Mouse (Mus musculus) limb, embryonic 12.5 days (tissue): ENCODE measurements around the gene Cyfip2. TPM values are rescaled to one million over a fixed set of nuclear protein-coding genes. Genes with fewer than 3 reads are reported as not detected.
A peak's percentile ranks its signal among the peaks of the same experiment; 100 is the strongest.

Experiments used
- ATAC-seq: fragments of 200-750 bp; cut with Nextera tagmentation; 2 replicates; pipeline ENCODE4 v1.8.0; 2017; ENCODE audit warnings: low read depth, moderate TSS enrichment; ENCODE audit not compliant: insufficient number of reproducible peaks, insufficient read depth, low FRiP score, low TSS enrichment
- H3K27ac ChIP-seq: fragments of 300-500 bp; sonication (generic); 2 replicates; pipeline ENCODE4 v1.5.1; 2016; ENCODE audit warnings: mild to moderate bottlenecking, moderate library complexity
- H3K27me3 ChIP-seq: fragments of 300-500 bp; sonication (generic); 2 replicates; pipeline ENCODE4 v1.6.1; 2016; ENCODE audit warnings: mild to moderate bottlenecking, moderate library complexity
- H3K36me3 ChIP-seq: fragments of 300-500 bp; sonication (generic); 2 replicates; pipeline ENCODE4 v1.6.1; 2016; ENCODE audit warnings: mild to moderate bottlenecking, moderate library complexity
- H3K4me1 ChIP-seq: fragments of 300-500 bp; sonication (generic); replicated peaks from 2 replicates; pipeline ENCODE4 v1.6.1; 2016
- H3K4me2 ChIP-seq: fragments of 300-500 bp; sonication (generic); 2 replicates; pipeline ENCODE4 v1.6.1; 2016; ENCODE audit warnings: mild to moderate bottlenecking, moderate library complexity
- H3K4me3 ChIP-seq: fragments of 300-500 bp; sonication (generic); replicated peaks from 2 replicates; pipeline ENCODE4 v1.5.1; 2016; ENCODE audit warnings: mild to moderate bottlenecking
- H3K9ac ChIP-seq: fragments of 300-500 bp; sonication (generic); replicated peaks from 2 replicates; pipeline ENCODE4 v1.6.1; 2016; ENCODE audit warnings: mild to moderate bottlenecking, moderate library complexity
- H3K9me3 ChIP-seq: fragments of 300-500 bp; sonication (generic); 2 replicates; pipeline ENCODE4 v1.6.1; 2016; ENCODE audit warnings: mild to moderate bottlenecking, moderate library complexity
- WGBS: fragments of 180-500 bp; shearing (Covaris S2); methylation state at CpG from one replicate; pipeline ENCODE4 v1.1.7; 2016; 5-methylcytosine and 5-hydroxymethylcytosine counted together
- polyA plus RNA-seq: library from polyadenylated mRNA; unstranded; fragments of >200 nt; fragmentation: Nextera tagmentation; extraction: Ambion mirVana; gene quantifications from 2 replicates; pipeline ENCODE4 v1.2.1, GENCODE M21; 2016

The Cyfip2 gene
- 18.3 and 19.9 TPM in 2 replicates for polyA plus RNA-seq

GRCm38 (mm10) chr11:46312523-46313035 lies at the start of gene Cyfip2:
TSS of gene Cyfip2 (minus strand) at chr11:46312859.
- peak within 1 kb of the TSS; percentile 77 for H3K9ac ChIP-seq
- WGBS, result 7% methylated on average over 14 of the region's 14 CpGs
- H3K4me2 ChIP-seq, result peak within 1 kb of the TSS; percentile 96
- ATAC-seq, result no peak
- no peaks in the 10 kb centered on the region for H3K36me3 ChIP-seq
- no peaks in the 10 kb centered on the region for H3K9me3 ChIP-seq
- peaks cover 6% of the 10 kb centered on the region; the same call in 1 of the 2 replicates for H3K27me3 ChIP-seq
- H3K4me1 ChIP-seq, result peaks cover 44% of the 10 kb centered on the region
- 0 out of 2 replicates have a peak within 1 kb of the TSS, but pooled peaks have one; percentile 9 for H3K27ac ChIP-seq
- peak within 1 kb of the TSS; percentile 77 for H3K4me3 ChIP-seq

- Histone ChIP-seq H3K36me3 (no peaks in the 10 kb centered on the region), H3K4me3 (no peak overlapping the region), H3K4me2 (no peak overlapping the region), H3K9ac (no peak overlapping the region), H3K27ac (0 out of 2 replicates have a peak overlapping the region, but pooled peaks have one; percentile 72), H3K4me1 (peaks cover 18% of the 10 kb centered on the region), H3K9me3 (no peaks in the 10 kb centered on the region), H3K27me3 (no peaks in the 10 kb centered on the region)
- WGBS, result 54% methylated on average over 2 of the region's 2 CpGs
- ATAC-seq, result no peak
Measured at GRCm38 (mm10) chr11:46360991-46361665, 48.5 kb upstream of the Cyfip2 start.

DNA sequence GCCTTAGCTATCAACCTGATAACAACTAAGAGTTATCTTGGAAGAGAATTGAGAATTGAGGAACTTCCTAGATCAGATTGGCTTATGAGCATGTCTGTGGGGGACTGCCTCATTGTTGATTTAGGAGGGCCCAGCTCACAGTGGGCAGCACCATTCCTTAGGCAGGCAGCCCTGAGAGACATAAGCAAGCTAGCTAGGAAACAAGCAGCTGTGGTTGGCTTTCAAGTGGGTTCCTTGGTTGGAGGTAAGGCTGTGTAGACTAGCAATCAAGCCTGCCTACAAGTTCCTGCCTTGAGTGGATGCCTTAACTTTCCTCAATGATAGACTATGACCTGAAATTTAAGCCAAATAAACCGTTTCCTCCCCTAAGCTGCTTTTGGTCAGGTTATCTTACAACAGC lies 45.7 kb upstream of the Cyfip2 start:
- H3K4me1 ChIP-seq, result peaks cover 18% of the 10 kb centered on the region
- WGBS, result 74% methylated on average over 1 of the region's 1 CpGs

DNA sequence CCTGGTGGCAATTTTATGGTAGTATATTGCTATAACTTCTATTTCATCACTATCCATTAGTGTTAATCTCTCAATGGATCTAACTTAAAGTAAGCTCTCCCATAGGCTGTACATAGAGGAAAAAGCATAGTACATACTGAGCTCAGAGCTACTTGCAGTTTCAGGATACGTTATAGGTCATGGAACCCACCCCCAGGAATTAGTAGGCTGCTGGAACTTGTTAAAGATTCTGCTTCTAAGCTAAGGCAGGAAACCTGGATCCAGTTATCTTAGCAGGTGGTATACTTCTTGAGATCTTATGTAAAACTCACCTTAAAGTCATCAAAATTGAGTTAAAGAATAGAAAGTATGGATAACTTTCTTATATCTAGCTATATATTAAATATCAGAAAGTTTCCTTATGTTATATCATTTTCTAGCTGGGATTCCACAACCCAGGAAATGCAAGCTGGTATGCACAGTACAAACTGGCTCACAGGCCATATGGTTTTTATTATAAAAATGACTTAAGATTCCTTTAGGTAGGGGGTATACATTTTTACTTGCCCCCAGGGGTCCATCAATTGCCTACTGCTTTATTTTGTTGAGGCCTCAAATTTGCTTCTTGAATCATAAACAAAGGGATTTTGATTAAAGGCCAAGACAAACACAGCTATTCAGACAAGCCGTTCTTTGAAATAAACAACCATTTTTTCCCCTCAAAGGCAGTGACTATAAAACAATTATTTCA lies 37.2 kb upstream of the Cyfip2 start:
- no peaks in the 10 kb centered on the region for H3K9me3 ChIP-seq
- H3K27ac ChIP-seq, result peak overlapping the region; percentile 74
- H3K4me1 ChIP-seq, result peaks cover 32% of the 10 kb centered on the region
- H3K4me2 ChIP-seq, result no peak overlapping the region
- H3K9ac ChIP-seq, result no peak overlapping the region
- H3K4me3 ChIP-seq, result no peak overlapping the region
- peak; percentile 85 for ATAC-seq
- WGBS, result 9% methylated on average over 2 of the region's 2 CpGs
- H3K27me3 ChIP-seq, result no peaks in the 10 kb centered on the region
- no peaks in the 10 kb centered on the region for H3K36me3 ChIP-seq

More for the DNA sequence above, 45.7 kb upstream of the Cyfip2 start:
- no peak overlapping the region for H3K27ac ChIP-seq
- no peak overlapping the region for H3K9ac ChIP-seq
- H3K4me2 ChIP-seq, result no peak overlapping the region
- H3K27me3 ChIP-seq, result no peaks in the 10 kb centered on the region
- no peak for ATAC-seq
- H3K9me3 ChIP-seq, result no peaks in the 10 kb centered on the region
- H3K4me3 ChIP-seq, result no peak overlapping the region
- H3K36me3 ChIP-seq, result no peaks in the 10 kb centered on the region

DNA sequence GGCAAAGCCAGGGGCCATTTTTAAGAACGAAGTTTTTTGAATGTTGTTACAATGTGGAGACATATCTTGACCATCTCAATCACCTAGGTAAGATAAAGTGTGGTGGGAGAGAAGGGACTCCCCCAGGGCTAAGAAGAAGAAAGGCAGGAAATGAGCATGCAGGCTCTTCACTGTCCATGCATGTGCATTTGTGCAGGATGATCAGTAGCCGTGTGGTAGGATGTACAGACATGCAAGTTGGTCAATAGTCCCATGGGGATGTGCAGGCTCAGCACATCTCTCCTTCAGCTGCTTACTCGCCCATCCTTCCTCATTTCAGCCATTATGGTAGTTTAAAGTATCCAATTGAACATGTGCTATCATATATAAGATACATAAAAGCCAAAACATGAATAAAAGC lies 35.8 kb upstream of the Cyfip2 start:
- no peaks in the 10 kb centered on the region for H3K9me3 ChIP-seq
- 86% methylated on average over 3 of the region's 3 CpGs for WGBS
- H3K27ac ChIP-seq, result no peak overlapping the region
- no peak for ATAC-seq
- no peak overlapping the region for H3K4me3 ChIP-seq
- H3K4me2 ChIP-seq, result no peak overlapping the region
- H3K36me3 ChIP-seq, result no peaks in the 10 kb centered on the region
- no peaks in the 10 kb centered on the region for H3K27me3 ChIP-seq
- H3K9ac ChIP-seq, result no peak overlapping the region
- H3K4me1 ChIP-seq, result peaks cover 42% of the 10 kb centered on the region

GRCm38 (mm10) chr11:46347756-46348155 lies 35.1 kb upstream of the Cyfip2 start:
- 74% methylated on average over 5 of the region's 5 CpGs for WGBS
- H3K27me3 ChIP-seq, result no peaks in the 10 kb centered on the region
- H3K9ac ChIP-seq, result no peak overlapping the region

GRCm38 (mm10) chr11:46343886-46344546 lies 31.4 kb upstream of the Cyfip2 start:
- Histone ChIP-seq H3K9me3 (no peaks in the 10 kb centered on the region), H3K9ac (no peak overlapping the region), H3K4me2 (no peak overlapping the region), H3K4me3 (no peak overlapping the region), H3K27ac (no peak overlapping the region), H3K36me3 (no peaks in the 10 kb centered on the region), H3K27me3 (no peaks in the 10 kb centered on the region), H3K4me1 (peaks cover 35% of the 10 kb centered on the region)
- no peak for ATAC-seq
- 29% methylated on average over 5 of the region's 5 CpGs for WGBS

More at GRCm38 (mm10) chr11:46347756-46348155, 35.1 kb upstream of the Cyfip2 start:
- no peak for ATAC-seq
- Histone ChIP-seq H3K9me3 (no peaks in the 10 kb centered on the region), H3K4me3 (no peak overlapping the region), H3K36me3 (no peaks in the 10 kb centered on the region), H3K4me1 (peaks cover 45% of the 10 kb centered on the region), H3K4me2 (no peak overlapping the region), H3K27ac (peak overlapping the region; percentile 53; the same call in 1 of the 2 replicates)

GRCm38 (mm10) chr11:46341960-46342359 lies 29.3 kb upstream of the Cyfip2 start:
- H3K36me3 ChIP-seq, result no peaks in the 10 kb centered on the region
- H3K27ac ChIP-seq, result no peak overlapping the region
- WGBS, result 96% methylated on average over 4 of the region's 4 CpGs
- H3K4me2 ChIP-seq, result no peak overlapping the region
- peaks cover 17% of the 10 kb centered on the region for H3K4me1 ChIP-seq
- H3K4me3 ChIP-seq, result no peak overlapping the region
- no peak overlapping the region for H3K9ac ChIP-seq
- no peak for ATAC-seq
- H3K27me3 ChIP-seq, result no peaks in the 10 kb centered on the region
- no peaks in the 10 kb centered on the region for H3K9me3 ChIP-seq

GRCm38 (mm10) chr11:46336020-46336419 lies 23.4 kb upstream of the Cyfip2 start:
- H3K36me3 ChIP-seq, result no peaks in the 10 kb centered on the region
- no peak overlapping the region for H3K4me3 ChIP-seq
- no peak for ATAC-seq
- 80% methylated on average over 5 of the region's 5 CpGs for WGBS
- H3K27me3 ChIP-seq, result no peaks in the 10 kb centered on the region
- no peaks in the 10 kb centered on the region for H3K9me3 ChIP-seq
- H3K9ac ChIP-seq, result no peak overlapping the region
- no peaks in the 10 kb centered on the region for H3K4me1 ChIP-seq
- H3K4me2 ChIP-seq, result no peak overlapping the region
- no peak overlapping the region for H3K27ac ChIP-seq

DNA sequence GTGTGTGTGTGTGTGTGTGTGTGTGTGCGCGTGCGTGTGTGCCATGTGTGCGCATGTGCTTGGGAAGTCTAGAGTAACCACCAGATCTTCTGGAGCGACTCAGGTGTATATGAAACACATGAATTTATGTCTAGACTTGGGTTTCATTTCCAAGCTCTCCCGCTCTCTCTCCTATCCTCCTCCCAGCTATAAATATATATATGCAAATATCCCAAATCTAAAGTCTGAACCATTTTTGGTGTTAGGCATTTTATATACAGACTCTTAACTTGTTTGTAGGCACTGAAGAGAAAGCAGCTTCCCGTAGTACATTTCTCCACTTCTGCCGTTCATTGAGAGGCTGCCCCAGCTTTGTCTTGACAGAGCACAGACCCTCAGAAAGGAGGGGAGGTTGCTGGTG lies 19.6 kb upstream of the Cyfip2 start:
- Histone ChIP-seq H3K4me1 (no peaks in the 10 kb centered on the region), H3K4me3 (no peak overlapping the region), H3K9me3 (no peaks in the 10 kb centered on the region), H3K36me3 (no peaks in the 10 kb centered on the region), H3K27me3 (no peaks in the 10 kb centered on the region), H3K27ac (no peak overlapping the region), H3K9ac (no peak overlapping the region), H3K4me2 (no peak overlapping the region)
- no peak for ATAC-seq
- WGBS, result 93% methylated on average over 8 of the region's 8 CpGs
